Mouse (Mus musculus): ENCODE results near the gene Lsamp. TPM values are rescaled to one million over a fixed set of nuclear protein-coding genes. Genes with fewer than 3 reads are reported as not detected.
A peak's percentile ranks its signal among the peaks of the same experiment; 100 is the strongest.

The Lsamp gene
- polyA plus RNA-seq, 1 experiment from 2014 or later: 2.1 TPM

DNA sequence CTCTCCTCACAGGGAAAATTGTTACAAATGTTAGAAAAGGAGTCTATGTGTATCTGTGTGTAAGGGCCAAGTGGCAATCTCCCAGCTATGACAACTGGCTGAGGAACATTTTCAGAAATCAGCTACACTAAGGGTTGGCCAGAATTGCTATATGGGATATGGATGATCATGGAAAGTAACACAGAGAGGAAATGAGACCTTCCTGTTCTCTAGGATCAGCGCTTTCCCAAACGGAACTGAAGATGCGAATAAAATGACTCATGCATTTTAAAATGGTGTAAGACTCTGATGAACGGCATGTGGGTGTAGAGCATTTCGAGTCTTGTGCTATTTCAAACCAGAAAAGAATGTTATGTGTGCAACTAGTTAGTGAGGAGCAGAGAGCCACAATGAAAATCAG is 462.4 kb downstream of the Lsamp start:
- WGBS: 88% methylated on average over 5 of the region's 5 CpGs
- no peak overlapping the region for H3K27ac ChIP-seq
- H3K36me3 ChIP-seq: no peaks in the 10 kb centered on the region
- H3K4me1 ChIP-seq: no peaks in the 10 kb centered on the region
- DNase-seq (ENCODE audit: low spot score): no peak
- no peaks in the 10 kb centered on the region for H3K27me3 ChIP-seq (ENCODE audit: low read depth, poor library complexity, severe bottlenecking)
- H3K9me3 ChIP-seq (replicated peaks): no peaks in the 10 kb centered on the region
- no peak overlapping the region for H3K4me3 ChIP-seq

DNA sequence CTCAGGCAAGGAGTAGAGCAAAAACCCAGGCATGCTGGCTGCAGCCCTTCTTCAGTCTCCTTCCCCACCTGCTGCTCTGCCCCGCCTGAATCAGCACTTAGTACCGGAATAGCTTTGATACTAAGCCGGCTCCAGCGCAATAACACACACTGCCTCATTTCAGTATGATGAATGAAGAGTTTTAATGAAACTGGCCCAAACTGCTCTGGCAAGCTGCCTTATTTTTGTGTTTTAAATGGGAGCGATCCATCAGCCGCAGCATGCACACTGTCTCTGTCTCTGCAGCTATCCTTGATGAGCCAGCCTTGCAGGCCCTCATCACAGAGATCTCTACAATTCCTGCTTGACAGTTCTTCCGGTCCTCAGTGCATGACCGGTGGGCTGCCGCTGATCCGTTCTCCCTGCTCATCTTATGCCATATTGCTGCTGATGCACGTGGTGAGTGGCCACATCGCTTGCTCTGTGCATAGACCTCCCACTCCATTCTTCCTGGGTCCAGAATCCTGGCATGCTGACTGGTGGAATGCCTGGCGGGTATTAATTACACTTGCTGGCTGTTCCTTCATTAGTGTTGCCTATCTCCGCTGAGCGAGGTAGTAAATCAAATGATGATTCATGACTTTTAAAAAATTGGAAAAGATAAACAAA is 479.4 kb downstream of the Lsamp start:
- WGBS: 77% methylated on average over 15 of the region's 15 CpGs
- no peak overlapping the region for H3K4me3 ChIP-seq
- no peaks in the 10 kb centered on the region for H3K27me3 ChIP-seq (ENCODE audit: low read depth, poor library complexity, severe bottlenecking)
- no peaks in the 10 kb centered on the region for H3K36me3 ChIP-seq
- no peak for DNase-seq (ENCODE audit: low spot score)
- H3K27ac ChIP-seq: no peak overlapping the region
- no peaks in the 10 kb centered on the region for H3K4me1 ChIP-seq
- H3K9me3 ChIP-seq (replicated peaks): no peaks in the 10 kb centered on the region

DNA sequence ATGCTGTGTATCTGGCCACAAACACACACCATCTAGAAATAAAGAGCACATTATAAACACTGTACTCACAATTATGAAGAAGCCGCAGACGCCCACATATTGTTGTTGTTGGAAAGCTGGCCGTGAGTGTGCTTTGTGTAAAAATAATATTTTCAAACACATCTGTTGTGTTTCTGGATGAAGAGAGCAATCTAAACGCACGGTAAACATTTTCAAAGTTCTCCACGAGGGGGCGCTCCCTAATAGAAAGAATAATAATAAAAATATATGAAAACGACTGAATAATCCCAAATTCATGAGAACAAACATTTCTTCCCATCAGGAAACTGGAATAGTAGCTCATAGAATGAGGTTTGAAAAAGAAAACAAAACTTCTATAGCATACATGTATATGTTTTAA is 482.4 kb downstream of the Lsamp start:
- Histone ChIP-seq H3K4me3 (no peak overlapping the region), H3K4me1 (no peaks in the 10 kb centered on the region), H3K27me3 (ENCODE audit: low read depth, poor library complexity, severe bottlenecking) (no peaks in the 10 kb centered on the region), H3K36me3 (no peaks in the 10 kb centered on the region), H3K9me3 (replicated peaks) (no peaks in the 10 kb centered on the region), H3K27ac (no peak overlapping the region)
- DNase-seq (ENCODE audit: low spot score): peak; percentile 39
- WGBS: 20% methylated on average over 8 of the region's 8 CpGs

DNA sequence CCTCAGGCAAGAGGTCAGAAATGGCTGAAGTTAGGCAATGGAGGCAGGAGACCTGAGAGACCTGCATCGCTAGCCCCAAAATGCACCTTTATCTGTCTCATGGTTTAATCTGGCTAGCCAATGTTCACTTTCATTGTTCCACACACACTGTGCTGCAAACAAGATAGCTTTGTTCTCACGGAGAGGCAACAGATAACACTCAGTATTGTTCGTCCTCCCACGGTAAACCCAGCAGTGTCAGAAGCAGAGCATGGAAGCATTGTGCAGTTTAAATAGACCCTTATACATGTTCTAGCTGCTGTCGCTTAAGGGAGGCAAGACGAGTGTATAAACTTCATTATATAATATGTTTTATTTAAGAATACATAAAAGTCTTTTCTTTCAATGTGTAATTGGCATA is 486.8 kb downstream of the Lsamp start:
- Histone ChIP-seq H3K36me3 (no peaks in the 10 kb centered on the region), H3K27me3 (ENCODE audit: low read depth, poor library complexity, severe bottlenecking) (no peaks in the 10 kb centered on the region), H3K9me3 (replicated peaks) (no peaks in the 10 kb centered on the region), H3K4me3 (no peak overlapping the region), H3K27ac (no peak overlapping the region), H3K4me1 (no peaks in the 10 kb centered on the region)
- 89% methylated on average over 6 of the region's 6 CpGs for WGBS
- no peak for DNase-seq (ENCODE audit: low spot score)

- WGBS: 84% methylated on average over 5 of the region's 5 CpGs
- Histone ChIP-seq H3K36me3 (no peaks in the 10 kb centered on the region), H3K9me3 (replicated peaks) (no peaks in the 10 kb centered on the region), H3K27me3 (ENCODE audit: low read depth, poor library complexity, severe bottlenecking) (no peaks in the 10 kb centered on the region), H3K27ac (no peak overlapping the region), H3K4me3 (no peak overlapping the region), H3K4me1 (no peaks in the 10 kb centered on the region)
- no peak for DNase-seq (ENCODE audit: low spot score)
These were observed 487.8 kb downstream of the Lsamp start for GRCm38 (mm10) chr16:40471967-40472366.

GRCm38 (mm10) chr16:40491606-40492005 is 507.4 kb downstream of the Lsamp start:
- Histone ChIP-seq H3K27me3 (ENCODE audit: low read depth, poor library complexity, severe bottlenecking) (no peaks in the 10 kb centered on the region), H3K27ac (no peak overlapping the region), H3K4me1 (no peaks in the 10 kb centered on the region), H3K9me3 (replicated peaks) (no peaks in the 10 kb centered on the region), H3K4me3 (no peak overlapping the region), H3K36me3 (no peaks in the 10 kb centered on the region)
- WGBS: 95% methylated on average over 2 of the region's 2 CpGs
- no peak for DNase-seq (ENCODE audit: low spot score)

GRCm38 (mm10) chr16:40504262-40504960 is 520.2 kb downstream of the Lsamp start:
- no peaks in the 10 kb centered on the region for H3K27me3 ChIP-seq (ENCODE audit: low read depth, poor library complexity, severe bottlenecking)
- H3K4me1 ChIP-seq: no peaks in the 10 kb centered on the region
- DNase-seq (ENCODE audit: low spot score): no peak
- no peaks in the 10 kb centered on the region for H3K36me3 ChIP-seq
- no peak overlapping the region for H3K4me3 ChIP-seq
- H3K9me3 ChIP-seq (replicated peaks): no peaks in the 10 kb centered on the region
- H3K27ac ChIP-seq: no peak overlapping the region
- WGBS: 79% methylated on average over 3 of the region's 3 CpGs

DNA sequence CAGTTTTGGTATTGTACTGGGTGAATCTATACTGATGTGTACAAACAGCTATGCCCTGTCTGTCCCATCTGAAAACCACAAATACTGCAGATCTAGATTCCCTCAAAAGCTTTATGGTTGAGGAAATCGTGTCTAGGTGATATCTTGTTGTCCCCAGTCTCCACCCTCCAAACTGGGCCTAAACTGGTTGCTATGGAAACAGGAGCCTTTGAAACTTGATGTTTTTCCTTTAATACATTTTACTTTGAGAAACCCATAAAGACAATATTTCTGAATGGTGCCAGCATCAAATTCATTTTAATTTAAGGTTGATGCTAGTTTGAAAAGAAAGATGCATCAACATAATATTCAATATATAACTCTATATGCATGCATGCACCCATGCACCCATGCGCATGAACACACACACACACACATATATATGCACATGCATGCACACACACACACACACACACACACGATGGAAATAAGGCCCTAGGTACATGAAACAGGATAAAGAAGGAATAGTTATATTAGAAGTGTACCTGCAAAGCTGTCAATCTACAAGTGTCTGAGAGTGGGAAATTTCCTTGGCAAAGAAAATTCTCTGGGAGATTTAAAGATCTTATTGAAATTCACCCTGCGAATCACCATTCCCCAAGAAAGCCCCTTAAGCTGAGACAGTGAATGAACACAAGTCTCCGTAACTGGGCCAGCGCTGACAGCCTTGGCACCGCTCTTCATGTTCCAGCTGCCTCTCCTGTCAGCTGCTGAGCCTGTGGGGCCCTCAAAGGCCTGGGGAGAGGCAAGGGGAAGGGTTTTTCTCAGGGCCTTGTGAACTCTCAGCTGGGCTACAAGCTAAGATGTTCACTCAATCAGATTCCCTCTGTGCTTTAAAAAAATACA is 525.2 kb downstream of the Lsamp start:
- no peak overlapping the region for H3K4me3 ChIP-seq
- no peaks in the 10 kb centered on the region for H3K4me1 ChIP-seq
- H3K36me3 ChIP-seq: no peaks in the 10 kb centered on the region
- H3K9me3 ChIP-seq (replicated peaks): no peaks in the 10 kb centered on the region
- WGBS: 87% methylated on average over 7 of the region's 7 CpGs
- no peak overlapping the region for H3K27ac ChIP-seq
- no peak for DNase-seq (ENCODE audit: low spot score)
- no peaks in the 10 kb centered on the region for H3K27me3 ChIP-seq (ENCODE audit: low read depth, poor library complexity, severe bottlenecking)

DNA sequence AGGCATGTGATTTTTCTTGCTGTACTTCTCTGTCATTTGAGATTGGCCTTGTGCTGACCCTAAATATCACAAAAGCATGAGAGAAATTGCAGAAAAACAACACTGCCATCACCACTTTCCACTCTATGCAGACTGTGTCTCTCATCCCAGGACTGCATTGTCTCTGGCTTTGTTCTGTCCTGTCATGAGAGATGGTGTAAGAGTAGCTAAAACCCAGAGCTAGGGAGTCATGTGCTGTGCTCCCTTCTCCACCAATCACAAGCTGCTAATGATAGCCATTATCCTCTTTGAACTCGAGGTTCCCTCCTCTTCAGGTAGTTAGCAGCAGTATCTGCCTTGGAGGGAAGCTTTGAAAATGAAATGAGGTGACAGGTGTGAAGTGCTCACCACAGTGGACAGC is 552.6 kb downstream of the Lsamp start:
- H3K9me3 ChIP-seq (replicated peaks): no peaks in the 10 kb centered on the region
- no peak overlapping the region for H3K4me3 ChIP-seq
- no peak for DNase-seq (ENCODE audit: low spot score)
- H3K36me3 ChIP-seq: no peaks in the 10 kb centered on the region
- 20% methylated on average over 1 of the region's 1 CpGs for WGBS
- H3K4me1 ChIP-seq: no peaks in the 10 kb centered on the region
- no peaks in the 10 kb centered on the region for H3K27me3 ChIP-seq (ENCODE audit: low read depth, poor library complexity, severe bottlenecking)
- no peak overlapping the region for H3K27ac ChIP-seq

GRCm38 (mm10) chr16:40549663-40550062 is 565.5 kb downstream of the Lsamp start:
- Histone ChIP-seq H3K36me3 (no peaks in the 10 kb centered on the region), H3K27ac (no peak overlapping the region), H3K9me3 (replicated peaks) (no peaks in the 10 kb centered on the region), H3K4me3 (no peak overlapping the region), H3K27me3 (ENCODE audit: low read depth, poor library complexity, severe bottlenecking) (no peaks in the 10 kb centered on the region), H3K4me1 (no peaks in the 10 kb centered on the region)
- 89% methylated on average over 4 of the region's 4 CpGs for WGBS
- DNase-seq (ENCODE audit: low spot score): no peak

DNA sequence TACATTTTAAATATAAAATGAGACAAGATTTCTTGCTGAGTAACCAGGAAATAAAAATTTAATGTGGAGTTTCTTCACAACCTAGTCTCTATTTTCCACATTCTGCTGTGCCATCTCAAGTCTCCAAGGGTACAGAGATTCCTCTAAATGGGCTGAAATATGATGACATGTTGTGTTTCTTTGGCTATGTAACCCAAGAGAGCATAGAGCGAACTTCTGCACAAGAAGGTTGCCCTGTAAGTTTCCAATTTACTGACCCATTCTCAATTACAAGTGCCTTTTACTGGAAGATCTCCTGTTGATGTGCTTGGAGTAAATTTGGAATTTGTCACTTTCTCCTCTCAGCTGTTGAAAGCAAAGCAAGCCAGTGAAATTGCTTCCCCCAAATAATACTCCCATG is 571.4 kb downstream of the Lsamp start:
- 86% methylated on average over 1 of the region's 1 CpGs for WGBS
- peaks cover 10% of the 10 kb centered on the region; the same call in 1 of the 2 replicates for H3K4me1 ChIP-seq
- no peak for DNase-seq (ENCODE audit: low spot score)

DNA sequence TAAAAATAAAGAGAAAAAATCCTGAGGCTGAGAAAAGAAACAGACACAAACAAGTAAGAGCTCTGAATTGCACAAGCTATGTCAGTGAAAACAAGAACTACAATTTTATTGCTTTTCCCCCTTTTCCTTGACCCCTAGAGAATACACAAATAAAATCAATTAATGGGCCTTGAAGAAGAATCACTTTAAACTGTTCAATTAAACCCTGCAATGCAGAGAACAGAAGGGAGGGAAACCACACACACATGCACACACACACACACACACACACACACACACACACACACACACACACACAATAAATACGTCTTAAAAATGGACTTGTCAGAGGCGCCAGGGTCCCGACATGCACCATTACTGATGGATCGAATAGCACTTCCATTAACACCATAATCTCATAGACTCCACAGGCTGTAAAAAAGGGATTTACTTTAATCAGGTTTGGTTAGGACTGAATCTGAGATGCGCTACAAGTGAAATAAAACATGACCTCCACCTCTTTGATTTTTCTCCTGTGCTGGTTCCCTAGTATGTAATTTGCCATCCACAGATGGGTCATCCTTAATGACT is 573.6 kb downstream of the Lsamp start:
- no peak overlapping the region for H3K27ac ChIP-seq
- WGBS: 70% methylated on average over 5 of the region's 5 CpGs
- H3K4me3 ChIP-seq: no peak overlapping the region
- H3K9me3 ChIP-seq (replicated peaks): no peaks in the 10 kb centered on the region
- no peak for DNase-seq (ENCODE audit: low spot score)
- H3K27me3 ChIP-seq (ENCODE audit: low read depth, poor library complexity, severe bottlenecking): no peaks in the 10 kb centered on the region
- H3K4me1 ChIP-seq: peaks cover 11% of the 10 kb centered on the region; the same call in 1 of the 2 replicates
- H3K36me3 ChIP-seq: no peaks in the 10 kb centered on the region

More for the DNA sequence above, 571.4 kb downstream of the Lsamp start:
- H3K27me3 ChIP-seq (ENCODE audit: low read depth, poor library complexity, severe bottlenecking): no peaks in the 10 kb centered on the region
- H3K36me3 ChIP-seq: no peaks in the 10 kb centered on the region
- H3K4me3 ChIP-seq: no peak overlapping the region
- H3K27ac ChIP-seq: no peak overlapping the region
- H3K9me3 ChIP-seq (replicated peaks): no peaks in the 10 kb centered on the region
